Mouse (Mus musculus) liver, embryonic 15.5 days (tissue): ENCODE data around the gene Wdr89. TPM values are rescaled to one million over a fixed set of nuclear protein-coding genes. Genes with fewer than 3 reads are reported as not detected.

Experiments
- ATAC-seq: fragments of 200-750 bp; cut with Nextera tagmentation; 2 replicates; pipeline ENCODE4 v1.8.0; 2017; ENCODE audit warnings: moderate number of reproducible peaks, mild to moderate bottlenecking, moderate library complexity; ENCODE audit not compliant: insufficient read depth
- H3K27ac ChIP-seq: fragments of 300-500 bp; sonication (generic); replicated peaks from 2 replicates; pipeline ENCODE4 v1.5.1; 2015; ENCODE audit warnings: mild to moderate bottlenecking, inconsistent platforms
- H3K27me3 ChIP-seq: fragments of 300-500 bp; sonication (generic); 2 replicates; pipeline ENCODE4 v1.6.1; 2015; ENCODE audit warnings: mild to moderate bottlenecking, inconsistent platforms
- H3K36me3 ChIP-seq: fragments of 300-500 bp; sonication (generic); replicated peaks from 2 replicates; pipeline ENCODE4 v1.6.1; 2015; ENCODE audit warnings: moderate library complexity, mild to moderate bottlenecking, inconsistent platforms
- H3K4me1 ChIP-seq: fragments of 300-500 bp; sonication (generic); replicated peaks from 2 replicates; pipeline ENCODE4 v1.6.1; 2015; ENCODE audit warnings: inconsistent platforms
- H3K4me2 ChIP-seq: fragments of 300-500 bp; sonication (generic); 2 replicates; pipeline ENCODE4 v1.6.1; 2015; ENCODE audit warnings: moderate library complexity, mild to moderate bottlenecking, inconsistent platforms
- H3K4me3 ChIP-seq: fragments of 300-500 bp; sonication (generic); replicated peaks from 2 replicates; pipeline ENCODE4 v1.5.1; 2015; ENCODE audit warnings: mild to moderate bottlenecking, inconsistent platforms
- H3K9ac ChIP-seq: fragments of 300-500 bp; sonication (generic); 2 replicates; pipeline ENCODE4 v1.6.1; 2015; ENCODE audit warnings: moderate library complexity, mild to moderate bottlenecking, inconsistent platforms
- H3K9me3 ChIP-seq: fragments of 300-500 bp; sonication (generic); replicated peaks from 2 replicates; pipeline ENCODE4 v1.6.1; 2016; ENCODE audit warnings: inconsistent platforms
- WGBS: fragments of 180-500 bp; shearing (Covaris S2); methylation state at CpG from one replicate; pipeline ENCODE4 v1.1.7; 2015; ENCODE audit warnings: mixed read lengths; ENCODE audit not compliant: insufficient replicate concordance; 5-methylcytosine and 5-hydroxymethylcytosine counted together
- polyA plus RNA-seq: library from polyadenylated mRNA; unstranded; fragments of >200 nt; fragmentation: Nextera tagmentation; extraction: Ambion mirVana; gene quantifications from 2 replicates; pipeline ENCODE4 v1.2.1, GENCODE M21; 2015

The Wdr89 gene
- polyA plus RNA-seq, 1 experiment from 2014 or later, result 3.6 TPM

DNA sequence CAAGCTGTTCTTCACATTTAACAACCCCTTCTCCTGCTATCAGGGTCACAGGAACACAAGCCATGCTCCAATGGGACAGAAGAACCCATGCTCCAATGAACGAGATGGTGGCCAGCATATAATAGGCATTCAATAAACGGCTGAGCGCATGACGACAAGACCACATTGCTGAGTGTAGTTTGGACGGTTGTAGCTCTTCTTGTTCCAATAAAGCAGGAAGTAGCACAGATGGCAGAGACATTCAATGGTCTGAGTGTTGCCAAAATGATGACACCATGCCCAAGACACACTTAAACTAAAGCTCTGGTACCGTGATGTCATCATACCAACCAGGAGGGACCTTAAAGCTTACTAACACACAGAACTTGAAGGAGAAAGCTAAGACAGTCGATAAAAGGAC, 56.6 kb downstream of the Wdr89 start:
- no peaks in the 10 kb centered on the region for H3K9me3 ChIP-seq
- no peaks in the 10 kb centered on the region for H3K36me3 ChIP-seq
- WGBS, result 70% methylated on average over 7 of the region's 7 CpGs
- H3K27me3 ChIP-seq, result peaks cover 24% of the 10 kb centered on the region
- no peak overlapping the region for H3K9ac ChIP-seq
- H3K4me3 ChIP-seq, result no peak overlapping the region
- no peak for ATAC-seq
- no peak overlapping the region for H3K4me2 ChIP-seq
- H3K27ac ChIP-seq, result no peak overlapping the region
- no peaks in the 10 kb centered on the region; the same call in 1 of the 2 replicates for H3K4me1 ChIP-seq

DNA sequence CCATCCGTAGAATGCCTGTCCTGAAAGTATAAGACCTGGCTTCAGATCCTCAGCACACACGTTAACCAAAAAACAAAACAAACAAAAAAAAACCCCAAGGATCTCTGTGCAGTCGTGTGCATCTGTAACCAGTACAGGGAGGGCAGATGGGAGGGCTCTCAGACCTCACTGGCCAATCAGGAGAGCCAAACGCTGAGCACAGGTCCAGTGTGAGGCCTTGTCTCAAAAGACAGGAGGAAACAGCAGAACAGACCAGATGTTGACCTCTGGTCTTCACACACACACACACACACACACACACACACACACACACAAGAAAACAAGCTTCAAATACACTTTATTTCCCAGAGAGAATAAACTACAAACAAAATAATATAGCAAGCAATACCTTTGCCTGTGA, 69.8 kb downstream of the Wdr89 start:
- Histone ChIP-seq H3K4me2 (peak overlapping the region; percentile 31; the same call in 1 of the 2 replicates), H3K4me3 (no peak overlapping the region), H3K27ac (0 out of 2 replicates have a peak overlapping the region, but pooled peaks have one; percentile 29), H3K4me1 (peaks cover 24% of the 10 kb centered on the region), H3K36me3 (no peaks in the 10 kb centered on the region), H3K9me3 (no peaks in the 10 kb centered on the region), H3K27me3 (no peaks in the 10 kb centered on the region), H3K9ac (no peak overlapping the region)
- 24% methylated on average over 4 of the region's 4 CpGs for WGBS
- no peak for ATAC-seq

DNA sequence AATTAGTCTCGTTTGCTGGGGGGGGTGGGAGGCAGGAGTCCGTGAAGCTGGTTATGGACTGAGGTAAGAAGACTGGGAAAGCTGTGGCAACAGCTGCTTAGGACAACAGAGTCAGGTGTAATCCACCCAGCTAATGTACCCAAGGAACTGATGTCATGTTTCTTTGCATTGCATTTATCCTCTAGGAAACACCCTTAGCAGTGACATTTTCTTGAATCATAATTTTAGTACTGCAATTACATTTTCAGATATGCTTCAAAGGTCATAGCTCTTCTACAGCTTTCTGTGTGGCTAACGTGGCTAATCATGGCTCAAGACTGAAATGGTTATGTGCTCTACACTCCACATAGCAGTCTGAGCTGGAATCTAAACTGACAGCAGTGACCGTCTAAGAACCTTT, 70.3 kb downstream of the Wdr89 start:
- H3K4me1 ChIP-seq, result peaks cover 29% of the 10 kb centered on the region
- no peak overlapping the region for H3K9ac ChIP-seq
- H3K27me3 ChIP-seq, result no peaks in the 10 kb centered on the region
- no peaks in the 10 kb centered on the region for H3K36me3 ChIP-seq
- peak overlapping the region; percentile 29; the same call in 1 of the 2 replicates for H3K27ac ChIP-seq
- H3K9me3 ChIP-seq, result no peaks in the 10 kb centered on the region
- no peak for ATAC-seq
- WGBS, result 63% methylated on average over 4 of the region's 4 CpGs
- H3K4me2 ChIP-seq, result peak overlapping the region; percentile 31; the same call in 1 of the 2 replicates
- no peak overlapping the region for H3K4me3 ChIP-seq

DNA sequence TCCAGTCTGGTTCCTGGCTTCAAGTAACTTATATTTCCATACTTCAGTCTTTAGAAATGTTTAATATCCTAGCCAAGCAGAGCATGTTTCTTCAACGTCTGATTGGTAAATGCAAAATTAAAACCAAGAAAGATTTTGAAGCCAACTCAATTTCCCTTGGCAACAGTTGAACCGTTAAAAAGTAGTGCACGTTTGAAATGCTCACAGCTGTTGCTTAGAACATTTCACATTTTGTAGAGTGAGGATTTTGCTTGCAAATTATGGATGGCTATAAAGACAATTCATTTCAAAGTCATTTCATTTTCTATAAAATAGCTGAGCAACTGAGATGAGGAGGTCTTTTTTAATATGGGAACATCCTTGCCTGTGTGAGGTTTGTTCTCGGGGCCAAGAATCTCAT, 71.6 kb downstream of the Wdr89 start:
- Histone ChIP-seq H3K27ac (no peak overlapping the region), H3K9me3 (no peaks in the 10 kb centered on the region), H3K4me1 (peaks cover 36% of the 10 kb centered on the region), H3K9ac (no peak overlapping the region), H3K4me3 (no peak overlapping the region), H3K36me3 (peaks cover 7% of the 10 kb centered on the region), H3K27me3 (no peaks in the 10 kb centered on the region), H3K4me2 (no peak overlapping the region)
- ATAC-seq, result no peak
- 84% methylated on average over 4 of the region's 4 CpGs for WGBS

DNA sequence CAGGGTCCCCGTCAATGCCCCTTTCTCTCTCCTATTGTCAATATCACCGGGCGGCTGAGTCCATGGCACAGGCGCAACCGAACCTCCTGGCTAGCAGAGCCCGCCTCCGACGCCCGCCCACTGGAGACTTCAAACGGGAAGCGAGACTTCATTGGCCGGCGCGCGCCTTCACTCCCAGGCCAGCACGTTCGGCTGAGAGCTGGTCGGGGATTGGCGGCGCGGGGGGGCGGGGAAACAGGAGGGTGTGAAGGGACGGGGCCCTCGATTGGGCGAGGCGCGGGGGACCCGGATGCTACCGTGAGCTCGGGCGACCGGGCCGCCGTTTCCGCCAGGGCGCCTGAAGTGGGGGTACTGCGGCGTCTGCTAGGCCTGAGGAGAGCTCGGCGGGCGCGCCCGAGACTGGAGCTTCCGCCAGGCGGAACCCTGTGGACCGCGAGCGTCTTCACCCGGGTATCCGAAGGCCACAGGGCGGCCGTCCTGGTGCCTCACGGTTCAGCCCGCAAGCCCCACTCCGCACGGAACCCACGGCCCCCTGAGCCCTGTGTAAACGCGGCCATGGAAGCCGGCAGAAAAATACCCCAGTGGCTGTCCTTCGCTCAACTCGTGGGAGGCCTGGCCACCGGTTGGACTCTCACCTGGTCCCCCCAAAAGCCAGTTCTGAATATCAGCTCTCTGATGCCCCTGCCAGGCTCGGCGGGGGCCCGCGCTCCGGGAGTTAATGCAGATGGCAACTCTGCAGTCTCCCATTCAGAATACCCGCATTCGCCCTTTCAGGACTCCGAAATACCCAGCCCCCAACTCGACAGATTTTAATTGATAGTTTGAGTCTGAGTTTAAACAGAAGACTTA, 73.0 kb downstream of the Wdr89 start, which contains the start of gene Ppp2r5e:
Ppp2r5e (minus strand) TSS at position 92 of the 849 bp plus-strand sequence.
- H3K9me3 ChIP-seq, result no peaks in the 10 kb centered on the region
- peak within 1 kb of the TSS; percentile 94 for H3K27ac ChIP-seq
- peaks cover 17% of the 10 kb centered on the region for H3K36me3 ChIP-seq
- H3K9ac ChIP-seq, result peak within 1 kb of the TSS; percentile 96
- under 1% methylated on average over 72 of the region's 72 CpGs for WGBS
- peak; percentile 99 for ATAC-seq
- peak within 1 kb of the TSS; percentile 84 for H3K4me2 ChIP-seq
- H3K4me3 ChIP-seq, result peak within 1 kb of the TSS; percentile 99
- H3K27me3 ChIP-seq, result no peaks in the 10 kb centered on the region
- H3K4me1 ChIP-seq, result peaks cover 36% of the 10 kb centered on the region

DNA sequence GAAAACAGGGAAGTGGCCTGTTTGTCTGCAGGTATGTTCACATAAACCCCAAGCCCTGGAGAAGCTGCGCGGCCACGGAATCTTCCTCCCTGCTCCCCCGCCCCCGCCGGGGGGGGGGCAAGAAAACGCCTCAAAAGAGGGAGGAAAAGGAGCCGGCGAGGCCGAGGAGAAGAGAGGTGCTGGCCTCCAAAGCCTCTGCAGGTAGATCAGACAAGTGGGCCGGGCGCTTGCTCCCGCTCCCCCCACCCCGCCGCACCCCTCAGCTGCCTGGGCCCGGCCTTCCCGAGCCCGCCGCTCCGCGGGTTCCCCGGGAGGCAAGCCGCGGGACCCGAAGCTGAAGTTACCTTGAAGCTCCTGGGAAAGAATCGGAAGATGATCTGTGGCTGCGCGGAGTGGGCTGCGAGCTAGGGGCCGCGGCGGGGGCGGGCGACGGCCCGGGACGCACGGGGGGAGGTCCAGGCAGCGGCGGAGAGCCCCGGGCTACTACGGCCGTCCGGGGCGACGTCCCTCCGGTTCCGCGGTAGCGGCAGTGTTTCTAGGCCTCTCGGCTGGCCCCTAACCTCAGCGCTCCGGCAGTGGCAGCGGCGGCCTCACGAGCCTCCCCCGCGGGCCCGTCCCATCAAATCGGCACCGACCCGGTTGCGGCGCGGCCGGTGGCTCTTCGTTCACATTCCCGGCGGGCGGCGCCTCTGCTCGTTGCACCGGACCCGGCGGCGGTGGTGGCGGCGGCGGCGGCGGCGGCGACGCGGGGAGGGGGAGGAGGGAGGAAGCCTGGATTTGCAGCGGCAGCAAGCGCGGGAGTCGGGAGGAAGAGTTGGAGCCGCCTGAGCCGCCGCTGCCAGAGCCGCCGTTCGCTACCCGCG, 73.8 kb downstream of the Wdr89 start:
- peak; percentile 36 for ATAC-seq
- Histone ChIP-seq H3K4me2 (peak overlapping the region; percentile 83), H3K36me3 (peaks cover 23% of the 10 kb centered on the region), H3K27ac (peak overlapping the region; percentile 94), H3K27me3 (no peaks in the 10 kb centered on the region), H3K4me3 (peak overlapping the region; percentile 99), H3K4me1 (peaks cover 35% of the 10 kb centered on the region), H3K9me3 (no peaks in the 10 kb centered on the region), H3K9ac (peak overlapping the region; percentile 96)
- under 1% methylated on average over 87 of the region's 97 CpGs for WGBS

DNA sequence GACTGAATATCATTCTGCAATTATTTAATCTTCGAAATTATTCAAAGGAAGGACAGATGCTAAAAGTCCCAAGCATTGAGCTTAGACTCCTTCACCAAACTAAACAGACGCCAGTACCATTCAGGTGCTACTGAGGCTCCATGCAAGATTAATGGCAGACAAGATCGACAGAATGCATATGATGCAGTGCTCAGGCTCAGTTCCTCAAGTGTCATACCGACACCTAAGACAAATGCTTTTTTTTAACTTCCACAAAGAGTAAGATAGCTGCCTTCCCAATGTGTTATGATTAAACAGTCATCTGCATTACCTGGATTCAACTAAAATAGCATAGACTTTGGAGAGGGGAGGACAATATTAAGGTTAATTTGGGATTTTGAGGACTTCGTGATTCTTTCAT, 74.9 kb downstream of the Wdr89 start:
- ATAC-seq, result no peak
- Histone ChIP-seq H3K9me3 (no peaks in the 10 kb centered on the region), H3K27ac (no peak overlapping the region), H3K27me3 (no peaks in the 10 kb centered on the region), H3K4me3 (peak overlapping the region; percentile 99), H3K9ac (peak overlapping the region; percentile 7; the same call in 1 of the 2 replicates), H3K4me1 (peaks cover 26% of the 10 kb centered on the region), H3K36me3 (peaks cover 34% of the 10 kb centered on the region), H3K4me2 (peak overlapping the region; percentile 83)
- WGBS, result 36% methylated on average over 5 of the region's 5 CpGs

DNA sequence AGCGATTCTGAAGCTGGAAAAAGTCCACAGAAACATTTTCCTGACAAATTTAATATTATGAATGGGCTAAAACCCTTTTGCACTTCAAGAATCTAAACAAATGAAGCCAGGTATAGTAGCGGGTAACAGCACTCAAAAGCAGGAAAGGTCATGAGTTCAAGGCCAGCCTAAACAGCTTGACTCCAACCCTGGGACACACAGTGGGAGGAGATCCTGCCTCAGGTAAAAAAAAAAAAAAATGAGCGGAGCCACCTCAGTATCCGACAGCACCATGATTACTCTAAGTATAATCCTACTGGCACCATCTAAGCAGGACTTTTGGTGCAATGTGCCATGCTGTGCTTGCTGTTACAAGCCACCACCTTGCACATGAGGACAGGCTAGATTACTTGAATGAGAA, 75.5 kb downstream of the Wdr89 start:
- Histone ChIP-seq H3K9me3 (no peaks in the 10 kb centered on the region), H3K4me2 (peak overlapping the region; percentile 83), H3K27me3 (no peaks in the 10 kb centered on the region), H3K4me3 (peak overlapping the region; percentile 99), H3K27ac (no peak overlapping the region), H3K36me3 (peaks cover 39% of the 10 kb centered on the region), H3K9ac (no peak overlapping the region), H3K4me1 (peaks cover 20% of the 10 kb centered on the region)
- ATAC-seq, result no peak
- WGBS, result 83% methylated on average over 4 of the region's 4 CpGs

DNA sequence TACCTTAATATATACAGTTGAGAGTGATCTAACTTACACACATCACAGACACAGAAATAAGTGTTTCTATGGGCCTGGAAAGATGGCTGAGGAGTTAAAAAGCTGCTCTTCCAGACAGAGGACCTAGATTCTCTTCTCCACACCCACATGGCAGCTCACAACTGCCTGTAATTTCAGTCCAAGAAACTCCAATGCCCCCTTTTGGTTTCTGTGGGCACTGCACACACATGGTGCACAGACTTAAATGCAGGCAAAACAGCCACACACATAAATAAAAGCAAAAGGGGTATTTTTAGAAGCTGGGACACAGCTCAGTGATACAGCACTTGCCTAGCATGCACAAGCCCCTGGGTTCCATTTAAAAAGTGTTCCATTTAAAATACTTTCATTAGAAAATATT, 81.8 kb downstream of the Wdr89 start:
- Histone ChIP-seq H3K4me2 (no peak overlapping the region), H3K4me1 (no peaks in the 10 kb centered on the region), H3K9me3 (no peaks in the 10 kb centered on the region), H3K36me3 (peaks cover 59% of the 10 kb centered on the region), H3K4me3 (no peak overlapping the region), H3K27me3 (no peaks in the 10 kb centered on the region), H3K27ac (no peak overlapping the region), H3K9ac (no peak overlapping the region)
- ATAC-seq, result no peak

DNA sequence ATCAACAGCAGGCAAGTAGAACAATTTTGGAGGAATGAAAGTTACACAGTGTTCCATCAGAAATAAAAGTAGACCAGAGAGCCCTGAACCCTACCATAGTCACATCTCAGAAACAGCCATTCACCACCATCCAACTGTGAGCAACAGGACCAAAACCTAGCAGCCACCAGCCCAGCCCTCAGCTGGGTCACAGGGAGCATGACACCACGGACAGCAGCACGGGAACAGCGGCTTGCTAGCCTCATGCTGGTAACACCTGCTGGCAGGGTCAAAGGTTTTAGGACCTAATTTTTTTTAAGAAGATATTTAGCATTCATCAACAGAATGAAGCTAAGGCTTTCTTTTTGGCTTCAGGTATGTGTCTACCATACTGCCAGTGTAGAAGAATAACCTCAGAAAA, 85.6 kb downstream of the Wdr89 start:
- Histone ChIP-seq H3K4me2 (no peak overlapping the region), H3K9ac (no peak overlapping the region), H3K27ac (no peak overlapping the region), H3K4me1 (peaks cover 6% of the 10 kb centered on the region), H3K27me3 (no peaks in the 10 kb centered on the region), H3K9me3 (no peaks in the 10 kb centered on the region), H3K4me3 (no peak overlapping the region), H3K36me3 (peaks cover 34% of the 10 kb centered on the region)
- ATAC-seq, result no peak
- WGBS, result 78% methylated on average over 3 of the region's 3 CpGs
